In the genomic region with DNA sequence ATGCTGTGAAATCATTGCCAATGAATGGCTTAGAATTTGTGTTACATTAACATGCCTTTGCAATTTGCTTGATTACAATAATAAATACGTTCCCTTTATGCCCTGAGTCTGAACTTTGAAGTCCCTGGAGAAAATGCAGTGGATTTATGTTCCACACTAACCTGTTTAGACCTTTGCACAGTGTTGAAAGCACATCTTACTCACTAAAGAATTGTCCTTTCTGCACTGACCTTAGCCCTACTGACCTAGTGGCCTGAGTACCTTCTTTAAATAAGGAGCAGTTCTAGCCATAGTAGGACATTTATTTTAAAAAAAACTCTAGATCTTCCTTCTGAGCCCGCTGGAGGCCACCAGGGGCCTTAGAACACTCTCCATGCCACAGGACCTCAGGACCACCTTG, we compare ENCODE assay signal across 21 mouse cellular contexts.
"Had no signal": no experiment of that assay in that cellular context is flagged by ENCODE, and none has a peak within 500 bp of the region (broad histone marks: within the 10 kb centered on the region; RNA-seq: fewer than 3 reads in every experiment).

No protein-coding gene starts in this region.

- H3K4me1 ChIP-seq: heart, embryonic 13.5 days; heart, embryonic 15.5 days; hindbrain, embryonic 13.5 days; hindbrain, embryonic 15.5 days; limb, embryonic 13.5 days; limb, embryonic 15.5 days had no signal

- H3K27ac ChIP-seq: heart, adult 2 months; heart, embryonic 13.5 days; heart, embryonic 15.5 days; hindbrain, embryonic 13.5 days; hindbrain, embryonic 15.5 days; hindbrain, postnatal 0 days; kidney, postnatal 0 days; limb, embryonic 13.5 days; limb, embryonic 15.5 days; liver, embryonic 14.5 days had no signal

- H3K27me3 ChIP-seq: heart, embryonic 13.5 days; heart, embryonic 15.5 days; hindbrain, embryonic 13.5 days; hindbrain, embryonic 15.5 days; limb, embryonic 13.5 days; limb, embryonic 15.5 days had no signal

- H3K4me3 ChIP-seq: heart, adult 2 months; heart, embryonic 13.5 days; heart, embryonic 15.5 days; hindbrain, embryonic 13.5 days; hindbrain, embryonic 15.5 days; limb, embryonic 13.5 days; limb, embryonic 15.5 days had no signal

- DNase-seq: forebrain, postnatal 0 days; gastrocnemius, postnatal 14 days; gastrocnemius, postnatal 36 days; heart, adult 2 months; heart, postnatal 14 days; heart, postnatal 36 days; layer of hippocampus, adult 9-11 months; layer of hippocampus, postnatal 36 days; left cerebral cortex, postnatal 4 days; lung, adult 18-20 months had no signal

- ATAC-seq: forebrain, postnatal 0 days; hindbrain, postnatal 0 days; intestine, embryonic 16.5 days had no signal

- H3K9ac ChIP-seq: forebrain, postnatal 0 days; heart, embryonic 13.5 days; heart, embryonic 15.5 days; hindbrain, embryonic 13.5 days; hindbrain, embryonic 15.5 days; limb, embryonic 13.5 days; limb, embryonic 15.5 days; liver, embryonic 14.5 days had no signal

- H3K4me2 ChIP-seq: heart, embryonic 11.5 days; heart, embryonic 13.5 days; heart, embryonic 15.5 days; hindbrain, embryonic 13.5 days; hindbrain, embryonic 15.5 days; limb, embryonic 13.5 days; limb, embryonic 15.5 days had no signal

- H3K9me3 ChIP-seq: heart, embryonic 13.5 days; heart, embryonic 15.5 days; hindbrain, embryonic 13.5 days; hindbrain, embryonic 15.5 days; limb, embryonic 13.5 days; limb, embryonic 15.5 days had no signal

- H3K36me3 ChIP-seq: heart, embryonic 13.5 days; heart, embryonic 15.5 days; hindbrain, embryonic 13.5 days; hindbrain, embryonic 15.5 days; limb, embryonic 13.5 days; limb, embryonic 15.5 days had no signal
